Mouse (Mus musculus) spleen, adult 12 weeks (tissue): ENCODE measurements around the gene Ifitm1.
"Not testable (repeated sequence)": the region's sequence is repeated elsewhere in the genome, so short reads cannot be mapped to it uniquely, and the experiment has no call there.

Experiments used
- DNase-seq: peaks from one replicate; pipeline ENCODE4 v3.0.0; 2022; ENCODE audit warnings: low spot score

Ifitm1 gene

DNA sequence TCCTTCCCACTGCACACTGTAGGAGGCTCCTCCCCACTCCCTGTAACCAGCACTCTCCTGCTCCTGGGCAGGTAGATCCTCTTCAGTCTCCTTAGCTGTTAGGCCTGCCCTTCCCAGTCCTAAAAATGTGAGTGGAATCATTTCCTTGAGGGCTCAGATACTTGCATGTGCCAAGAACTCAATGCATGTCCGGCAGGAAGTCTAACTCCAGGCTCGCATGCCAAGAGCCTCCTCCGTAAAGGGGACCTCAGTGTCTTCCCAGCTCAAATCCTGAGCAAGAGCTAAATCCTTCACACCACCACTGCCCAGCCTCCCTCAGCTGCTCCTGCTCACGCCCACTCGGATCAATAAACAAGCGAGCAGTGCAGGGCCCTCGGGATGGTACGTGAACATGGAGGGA lies 16.0 kb upstream of the Ifitm1 start:
- DNase-seq = no peak

GRCm38 (mm10) chr7:140951765-140952164 lies 15.3 kb upstream of the Ifitm1 start:
- DNase-seq = no peak

DNA sequence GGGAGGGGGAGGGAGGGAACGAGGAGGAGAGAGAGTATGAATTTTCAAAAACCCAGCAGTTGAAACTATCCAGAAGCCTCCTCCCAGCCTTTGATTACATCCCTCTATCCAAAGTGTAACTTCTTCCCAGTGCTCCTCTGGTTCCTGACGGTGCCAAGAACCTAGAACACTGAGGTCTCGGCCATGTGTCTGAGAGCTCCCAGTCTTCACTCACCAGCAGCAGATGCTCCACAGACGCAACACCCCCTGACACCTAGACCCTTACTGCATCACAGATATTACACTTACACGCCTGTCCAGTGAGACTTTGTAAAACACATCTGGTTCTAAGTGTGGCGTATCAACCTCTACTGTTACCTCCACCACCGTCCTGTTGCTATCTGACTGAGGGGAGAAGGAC lies 14.6 kb upstream of the Ifitm1 start:
- DNase-seq = no peak

GRCm38 (mm10) chr7:140953133-140953532 lies 13.9 kb upstream of the Ifitm1 start:
- DNase-seq = no peak

DNA sequence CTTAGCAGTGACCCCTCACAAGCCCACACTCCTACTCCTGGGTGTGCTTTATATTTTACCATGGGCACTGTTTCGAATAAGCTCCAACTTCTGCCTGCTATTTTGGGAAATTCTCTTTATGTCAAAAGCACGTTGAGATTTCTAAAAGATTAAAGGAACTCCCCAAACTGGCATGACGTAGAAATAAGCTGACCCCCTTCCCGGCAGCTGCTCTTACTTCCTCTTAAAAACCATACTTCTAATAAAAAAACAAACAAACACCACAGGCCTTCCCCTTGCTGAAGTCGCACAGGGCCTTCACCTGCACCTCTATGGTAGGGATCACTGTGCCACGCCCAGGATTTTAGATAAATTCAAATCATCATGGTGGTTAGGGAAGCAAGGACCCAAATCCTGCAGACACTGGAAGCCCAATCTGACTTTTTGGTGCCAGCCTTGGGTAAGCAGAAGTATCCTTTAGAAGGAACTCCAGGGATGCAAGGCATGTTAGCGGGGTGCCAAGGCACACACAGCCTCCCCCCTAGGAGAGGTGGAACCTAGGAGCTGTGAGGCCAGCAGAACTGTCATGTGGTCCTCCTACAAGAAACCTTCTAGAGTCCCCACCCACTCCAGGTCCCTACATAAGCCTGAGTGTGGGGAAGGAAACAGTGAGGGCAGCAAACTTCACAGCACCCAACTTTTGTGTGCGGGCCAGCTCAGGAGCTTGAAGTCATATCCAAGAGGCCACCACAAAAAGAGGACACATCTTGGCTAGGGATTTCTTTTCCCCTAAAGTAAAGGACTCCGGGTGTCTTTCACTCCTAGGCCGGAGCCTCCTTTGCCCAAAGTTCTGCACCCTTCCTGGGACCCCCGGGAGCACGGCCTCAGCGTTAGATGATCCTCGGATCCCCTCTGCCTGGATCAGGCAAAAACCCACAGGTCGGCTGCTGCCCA lies 13.0 kb upstream of the Ifitm1 start:
- no peak for DNase-seq

- no peak for DNase-seq
Measured at GRCm38 (mm10) chr7:140954733-140955071, 12.3 kb upstream of the Ifitm1 start.

GRCm38 (mm10) chr7:140955342-140955741 lies 11.7 kb upstream of the Ifitm1 start:
- DNase-seq = no peak

- DNase-seq = no peak
Measured at GRCm38 (mm10) chr7:140955758-140956555, 11.1 kb upstream of the Ifitm1 start, which contains the start of the genes Gm45717 and Ifitm2. Gene Gm45717 (minus strand): TSS chr7:140955937. Gene Ifitm2 (minus strand): TSS chr7:140955987.

DNA sequence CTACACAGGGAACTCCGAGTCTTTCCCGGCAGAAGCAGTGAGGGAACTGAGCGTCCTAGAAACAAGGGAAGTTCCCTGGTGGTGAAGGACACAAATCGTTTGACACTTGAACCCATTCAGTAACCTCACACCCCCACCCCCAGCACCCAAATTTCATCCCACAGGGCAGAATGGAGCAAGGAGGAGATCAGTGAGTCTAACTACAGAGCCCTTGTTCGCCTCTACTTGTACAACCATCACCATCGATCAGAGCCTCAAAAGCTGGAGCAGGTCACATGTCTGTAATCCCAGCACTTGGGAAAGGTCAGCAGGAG lies 10.5 kb upstream of the Ifitm1 start:
- DNase-seq = no peak

GRCm38 (mm10) chr7:140959181-140959901 lies 7.7 kb upstream of the Ifitm1 start:
- no peak for DNase-seq

- DNase-seq = no peak
Measured at GRCm38 (mm10) chr7:140960026-140960425, 7.0 kb upstream of the Ifitm1 start.

- DNase-seq = no peak
Measured at GRCm38 (mm10) chr7:140961416-140961815, 5.6 kb upstream of the Ifitm1 start.

GRCm38 (mm10) chr7:140962733-140963132 lies 4.3 kb upstream of the Ifitm1 start:
- no peak for DNase-seq

DNA sequence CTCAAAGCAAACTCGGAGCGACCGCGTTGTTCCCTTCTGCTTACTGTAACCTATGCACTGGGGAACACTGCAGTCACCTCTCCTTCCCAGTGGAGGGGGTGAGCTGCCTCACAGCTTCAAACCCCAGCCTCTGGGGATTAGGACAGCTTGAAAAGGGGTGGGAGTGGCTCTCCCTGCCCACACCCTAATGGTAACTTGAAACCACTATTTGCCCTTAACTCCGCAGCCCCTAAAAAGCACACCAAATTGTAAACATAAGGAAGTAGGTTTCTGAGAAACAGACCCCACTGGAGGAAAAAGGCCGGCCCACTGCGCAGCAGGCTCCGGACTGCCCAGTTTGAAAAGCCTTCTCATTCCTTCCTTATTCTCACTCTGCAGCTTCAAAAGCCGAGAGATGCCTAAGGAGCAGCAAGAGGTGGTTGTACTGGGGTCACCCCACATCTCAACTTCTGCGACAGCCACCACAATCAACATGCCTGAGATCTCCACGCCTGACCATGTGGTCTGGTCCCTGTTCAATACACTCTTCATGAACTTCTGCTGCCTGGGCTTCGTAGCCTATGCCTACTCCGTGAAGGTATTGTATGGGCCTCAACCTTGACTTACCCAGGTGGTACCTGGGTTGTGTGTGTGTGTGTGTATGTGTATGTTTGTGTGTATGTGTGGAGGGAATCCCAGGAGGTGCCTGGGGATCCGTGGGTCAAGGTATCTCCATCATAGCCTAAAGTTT lies 1.0 kb downstream of the Ifitm1 start:
- no peak for DNase-seq

DNA sequence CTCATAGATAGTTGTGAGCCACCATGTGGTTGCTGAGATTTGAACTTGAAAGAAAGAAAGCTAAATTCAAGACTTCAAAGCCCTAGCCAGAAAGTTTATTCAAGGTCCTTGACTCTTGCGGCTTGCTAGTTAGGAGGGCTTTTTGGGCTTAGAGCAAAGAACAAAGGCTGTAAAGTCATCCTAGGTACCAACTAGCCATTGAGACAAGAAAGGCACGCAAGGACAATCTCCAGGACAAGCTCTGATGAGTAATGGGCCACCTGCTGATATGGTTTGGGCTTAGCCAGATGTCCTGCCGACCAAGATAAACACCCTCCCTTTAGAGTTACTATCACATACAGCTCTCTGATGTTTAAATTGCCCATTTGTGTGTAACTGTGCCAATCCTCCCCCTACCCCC lies 1.7 kb downstream of the Ifitm1 start:
- DNase-seq = not testable (repeated sequence)

- DNase-seq = no peak
Measured at GRCm38 (mm10) chr7:140970931-140971330, 3.9 kb downstream of the Ifitm1 start.

DNA sequence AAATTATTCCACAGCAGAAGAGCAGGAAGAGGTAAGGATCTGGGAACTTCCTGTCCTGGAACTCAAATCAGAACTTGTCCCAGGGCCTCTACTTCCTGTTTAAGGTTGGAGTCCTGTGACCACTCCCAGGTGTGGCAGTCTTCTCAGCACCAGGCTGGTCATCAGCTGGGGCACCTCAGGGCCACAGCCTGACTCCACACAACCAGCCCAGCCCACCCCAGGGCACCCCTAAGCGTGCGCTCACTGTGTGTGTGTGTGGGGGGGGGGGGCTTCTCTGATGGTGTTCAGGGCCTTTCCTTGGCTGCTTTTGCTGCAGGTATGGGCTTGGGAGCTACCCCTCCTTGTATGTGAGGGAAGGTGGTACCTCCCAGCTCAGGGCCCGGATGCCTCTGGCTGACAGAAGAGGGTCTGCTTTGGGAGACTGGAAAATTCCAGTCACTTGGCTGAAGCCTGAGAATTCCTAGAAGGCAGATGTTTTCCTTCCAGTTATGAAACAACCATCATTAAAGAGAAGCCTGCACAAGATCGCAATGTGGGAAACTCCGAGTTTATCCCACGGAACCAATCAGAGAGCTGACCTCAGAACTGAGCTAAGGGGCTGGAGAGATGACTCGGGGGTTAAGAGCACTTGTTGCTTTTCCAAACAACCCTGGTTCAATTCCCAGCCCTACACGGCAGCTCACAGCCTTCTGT lies 4.6 kb downstream of the Ifitm1 start:
- DNase-seq = no peak

DNA sequence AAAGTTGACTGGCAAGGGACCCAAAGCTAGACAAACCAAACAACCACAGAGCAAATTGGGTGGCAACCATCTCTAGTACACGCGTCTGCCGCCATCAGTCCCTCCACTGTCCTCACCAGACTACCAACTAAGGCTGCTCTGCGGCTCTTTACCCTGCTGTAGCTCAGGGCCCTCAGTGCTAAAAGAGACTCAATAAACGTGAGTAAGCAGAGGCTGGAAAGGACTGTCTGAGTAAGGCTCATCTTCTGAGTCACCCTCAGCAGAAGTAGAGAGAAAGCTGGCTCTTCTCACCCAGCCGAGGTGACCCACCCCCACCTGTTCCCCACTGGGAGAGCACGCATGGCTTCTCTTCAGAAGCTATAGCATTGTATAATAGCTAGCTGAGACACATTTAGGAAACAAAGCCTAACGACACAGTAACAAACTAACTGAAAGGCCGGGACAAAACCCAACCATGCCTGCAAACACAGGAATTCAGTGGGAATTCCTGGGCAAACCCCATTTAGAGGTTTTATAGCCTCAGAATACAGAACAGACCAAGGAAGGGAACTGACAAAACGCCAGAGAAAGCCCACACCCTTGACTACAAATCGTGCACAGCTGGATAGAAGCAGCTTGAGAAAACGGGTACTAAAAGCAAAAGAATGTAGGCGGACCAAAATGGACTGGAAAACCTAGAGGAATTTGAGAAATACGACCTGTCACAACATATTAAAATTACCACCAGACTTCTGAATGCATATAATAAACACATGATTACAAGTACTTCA lies 6.6 kb downstream of the Ifitm1 start:
- no peak for DNase-seq

GRCm38 (mm10) chr7:140974940-140975339 lies 7.9 kb downstream of the Ifitm1 start:
- DNase-seq = no peak

DNA sequence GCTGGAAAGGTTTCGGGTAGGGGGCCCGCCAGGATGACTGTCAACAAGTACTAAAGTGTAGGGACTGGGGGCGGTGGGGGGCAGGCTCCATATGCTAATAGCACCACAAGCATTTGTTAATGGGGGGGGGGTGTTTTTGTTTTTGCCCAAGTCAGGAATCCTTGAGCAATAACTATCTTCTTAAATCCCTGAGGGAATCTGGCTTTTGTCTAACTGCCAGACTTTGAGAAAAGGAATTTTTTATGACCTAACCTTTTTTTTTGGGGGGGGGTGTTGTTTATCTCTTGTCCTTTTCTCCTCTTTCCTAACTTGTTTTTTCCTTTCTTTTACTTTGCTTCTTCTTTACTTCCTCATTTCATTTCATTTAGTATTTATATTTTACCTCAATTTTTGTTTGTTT lies 8.4 kb downstream of the Ifitm1 start:
- DNase-seq = no peak
